Mouse (Mus musculus): ENCODE data around the gene Rcn3.

GRCm38 (mm10) chr7:45090251-45090977 lies 1.6 kb downstream of the Rcn3 start:
- TF ChIP-seq CTCF (IDR thresholded peaks at IDR 0.05; ENCODE audit: extremely low read depth, insufficient read depth, low read length) (no peak), POLR2A (IDR thresholded peaks at IDR 0.05; ENCODE audit: extremely low read depth, insufficient read depth, low read length) (no peak)

All from cortical plate, adult 2 months (tissue).